8 mouse cellular contexts compared by ENCODE assay signal in the genomic region with DNA sequence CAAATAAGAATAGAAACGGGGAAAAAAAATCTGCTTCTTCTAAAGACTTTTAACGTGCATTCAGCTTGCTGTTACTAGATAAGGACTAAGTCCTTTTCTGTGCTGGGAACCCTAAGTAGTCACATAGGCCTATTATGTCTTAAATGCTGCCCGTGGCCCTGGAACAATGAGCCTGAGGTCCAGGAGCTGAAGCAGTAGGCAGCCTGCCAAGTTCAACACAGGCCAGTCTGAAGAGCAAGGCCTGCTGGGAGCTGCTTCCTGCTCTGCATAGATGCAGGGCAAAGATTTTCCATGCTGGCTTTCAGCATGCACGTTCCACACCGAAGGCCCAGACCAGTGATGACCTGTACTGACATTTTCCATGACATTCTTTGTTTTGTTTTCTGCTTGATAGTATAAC.
DNase-seq lines count a peak whose midpoint lies in the region; ATAC-seq and TF ChIP-seq lines count a peak whose summit lies in the region.

No protein-coding gene starts in this region.

- peak; percentile 92 for ATAC-seq in lung, embryonic 14.5 days (ENCODE audit: insufficient read depth)

- H3K36me3 ChIP-seq in hindbrain, embryonic 10.5 days, result no peaks in the 10 kb centered on the region
- H3K36me3 ChIP-seq in lung, embryonic 14.5 days (ENCODE audit: insufficient read depth), result no peaks in the 10 kb centered on the region

- peaks cover 14% of the 10 kb centered on the region for H3K4me1 ChIP-seq in hindbrain, embryonic 10.5 days (replicated peaks)
- no peaks in the 10 kb centered on the region; the same call in 1 of the 2 replicates for H3K4me1 ChIP-seq in lung, embryonic 14.5 days (ENCODE audit: insufficient read depth)

- peak overlapping the region; percentile 84 for H3K27ac ChIP-seq in hindbrain, embryonic 10.5 days
- peak overlapping the region; percentile 58; the same call in 1 of the 2 replicates for H3K27ac ChIP-seq in lung, embryonic 14.5 days (ENCODE audit: low read depth)

- H3K9ac ChIP-seq in lung, embryonic 14.5 days, result no peak overlapping the region

- TF ChIP-seq CTCF in lung, embryonic 14.5 days (IDR thresholded peaks at IDR 0.05; ENCODE audit: low read depth), result no peak

- WGBS in hindbrain, embryonic 10.5 days, result 37% methylated on average over 5 of the region's 5 CpGs
- 14% methylated on average over 5 of the region's 5 CpGs for WGBS in lung, embryonic 14.5 days

- no peaks in the 10 kb centered on the region for H3K9me3 ChIP-seq in hindbrain, embryonic 10.5 days
- H3K9me3 ChIP-seq in lung, embryonic 14.5 days (ENCODE audit: low read depth, low read length), result no peaks in the 10 kb centered on the region

- peak; percentile 29 for DNase-seq in R1 (ENCODE audit: low read depth, low spot score)
- DNase-seq in cerebellum, postnatal 25 days, result peak; percentile 67 to 80
- peak; percentile 9 to 26 for DNase-seq in frontal cortex, postnatal 25 days (ENCODE audit: low spot score in 2 of 2)
- peak; percentile 44 for DNase-seq in hindbrain, embryonic 10.5 days (ENCODE audit: low spot score)
- peak; percentile 27 to 32 for DNase-seq in layer of hippocampus, adult 8-10 months (ENCODE audit: low spot score in 2 of 2)
- DNase-seq in lung, embryonic 14.5 days, result peak; percentile 92
- DNase-seq in retina, embryonic 14.5 days (ENCODE audit: low spot score), result peak; percentile 37
- DNase-seq in B cell, adult 2 months, result no peak

- H3K4me2 ChIP-seq in lung, embryonic 14.5 days, result no peak overlapping the region

- no peak overlapping the region for H3K4me3 ChIP-seq in hindbrain, embryonic 10.5 days
- no peak overlapping the region for H3K4me3 ChIP-seq in lung, embryonic 14.5 days (ENCODE audit: low read depth, low read length)

- no peaks in the 10 kb centered on the region for H3K27me3 ChIP-seq in hindbrain, embryonic 10.5 days (ENCODE audit: insufficient read depth, poor library complexity, severe bottlenecking)
- no peaks in the 10 kb centered on the region for H3K27me3 ChIP-seq in lung, embryonic 14.5 days (ENCODE audit: insufficient read depth, low read length)

Comparison
In these comparisons a context has a peak if more than half of its experiments do, and no peak if none do; other contexts are left out.
1. DNase-seq: peak in R1 (single experiment), cerebellum, postnatal 25 days (2 of 2), frontal cortex, postnatal 25 days (2 of 2), hindbrain, embryonic 10.5 days (single experiment), layer of hippocampus, adult 8-10 months (2 of 2), lung, embryonic 14.5 days (single experiment) and retina, embryonic 14.5 days (single experiment); none in B cell, adult 2 months (0 of 2).